In genomic region chr3:38501739-38502138, GRCm38 (mm10) we compare ENCODE assay signal across 23 mouse cellular contexts. TPM values are rescaled to one million over a fixed set of nuclear protein-coding genes. Genes with fewer than 3 reads are reported as not detected.
DNase-seq lines count a peak whose midpoint lies in the region; ATAC-seq and TF ChIP-seq lines count a peak whose summit lies in the region.
"Had no signal": no experiment of that assay in that cellular context is flagged by ENCODE, and none has a peak within 500 bp of the region (broad histone marks: within the 10 kb centered on the region; RNA-seq: fewer than 3 reads in every experiment).

No protein-coding gene starts in this region.

- no peak overlapping the region for H3K4me2 ChIP-seq in forebrain, embryonic 15.5 days (replicated peaks)
- H3K4me2 ChIP-seq in forebrain, embryonic 12.5 days, result no peak overlapping the region
- H3K4me2 ChIP-seq in hindbrain, postnatal 0 days (ENCODE audit: low read depth, low read length), result no peak overlapping the region
- H3K4me2 ChIP-seq in neural tube, embryonic 12.5 days (replicated peaks), result no peak overlapping the region
- H3K4me2 ChIP-seq: embryonic facial prominence, embryonic 12.5 days; heart, embryonic 11.5 days had no signal

- no peak for TF ChIP-seq POLR2A in heart, adult 2 months (IDR thresholded peaks at IDR 0.05; ENCODE audit: insufficient read depth, low read depth, low read length)

- DNase-seq in heart, adult 11 months, result peak; percentile 40
- no peak for DNase-seq in heart, adult 2 months
- DNase-seq in hindbrain, postnatal 0 days (ENCODE audit: low spot score), result no peak
- DNase-seq in hindbrain, embryonic 10.5 days (ENCODE audit: low spot score), result no peak
- no peak for DNase-seq in neural tube, embryonic 10.5 days (ENCODE audit: extremely low spot score, low spot score)
- DNase-seq: adrenal gland, postnatal 10 days; adrenal gland, postnatal 36 days; B cell, adult 2 months; cerebellum, adult 18-20 months; cerebellum, adult 9-10 months; cerebellum, postnatal 14 days; gastrocnemius, postnatal 25 days; kidney, adult 2 months had no signal

- 92% methylated on average over 2 of the region's 2 CpGs for WGBS in forebrain, embryonic 15.5 days
- WGBS in forebrain, embryonic 12.5 days, result 95% methylated on average over 2 of the region's 2 CpGs
- WGBS in heart, adult 2 months, result 97% methylated on average over 2 of the region's 2 CpGs
- WGBS in hindbrain, postnatal 0 days, result 96% methylated on average over 2 of the region's 2 CpGs
- WGBS in hindbrain, embryonic 10.5 days, result 98% methylated on average over 2 of the region's 2 CpGs
- WGBS in neural tube, embryonic 12.5 days, result 97% methylated on average over 2 of the region's 2 CpGs

- 0 out of 2 replicates have a peak, but pooled peaks have one; percentile 41 for ATAC-seq in forebrain, embryonic 15.5 days (replicated peaks)
- no peak for ATAC-seq in forebrain, embryonic 12.5 days (ENCODE audit: low FRiP score)
- 0 out of 2 replicates have a peak, but pooled peaks have one; percentile 10 for ATAC-seq in hindbrain, postnatal 0 days
- ATAC-seq in neural tube, embryonic 12.5 days (ENCODE audit: low FRiP score, low read depth), result 0 out of 2 replicates have a peak, but pooled peaks have one; percentile 33
- ATAC-seq: intestine, postnatal 0 days; Patski had no signal

- no peak overlapping the region for H3K4me3 ChIP-seq in forebrain, embryonic 15.5 days
- H3K4me3 ChIP-seq in forebrain, embryonic 12.5 days (replicated peaks), result no peak overlapping the region
- no peak overlapping the region for H3K4me3 ChIP-seq in heart, adult 2 months
- H3K4me3 ChIP-seq in hindbrain, postnatal 0 days (ENCODE audit: low read length), result no peak overlapping the region
- H3K4me3 ChIP-seq in hindbrain, embryonic 10.5 days, result no peak overlapping the region
- no peak overlapping the region for H3K4me3 ChIP-seq in neural tube, embryonic 12.5 days
- H3K4me3 ChIP-seq: embryonic facial prominence, embryonic 12.5 days; erythroblast, embryonic 14.5 days had no signal

- H3K79me2 ChIP-seq in heart, adult 2 months (replicated peaks; ENCODE audit: control insufficient read depth, insufficient read depth, low read length), result no peaks in the 10 kb centered on the region

- H3K27me3 ChIP-seq in forebrain, embryonic 15.5 days, result no peaks in the 10 kb centered on the region
- no peaks in the 10 kb centered on the region for H3K27me3 ChIP-seq in forebrain, embryonic 12.5 days
- no peaks in the 10 kb centered on the region for H3K27me3 ChIP-seq in heart, adult 2 months (ENCODE audit: control insufficient read depth, insufficient read depth, low read length)
- no peaks in the 10 kb centered on the region for H3K27me3 ChIP-seq in hindbrain, postnatal 0 days (ENCODE audit: insufficient read depth, low read length)
- no peaks in the 10 kb centered on the region for H3K27me3 ChIP-seq in hindbrain, embryonic 10.5 days (ENCODE audit: insufficient read depth, poor library complexity, severe bottlenecking)
- no peaks in the 10 kb centered on the region for H3K27me3 ChIP-seq in neural tube, embryonic 12.5 days (replicated peaks)
- H3K27me3 ChIP-seq: CH12.LX; embryonic facial prominence, embryonic 12.5 days had no signal

- TF ChIP-seq CTCF in heart, adult 2 months (IDR thresholded peaks at IDR 0.05), result no peak
- TF ChIP-seq CTCF in hindbrain, postnatal 0 days (IDR thresholded peaks at IDR 0.05; ENCODE audit: low read depth), result no peak

- H3K9ac ChIP-seq in forebrain, embryonic 15.5 days (replicated peaks), result no peak overlapping the region
- H3K9ac ChIP-seq in forebrain, embryonic 12.5 days, result no peak overlapping the region
- no peak overlapping the region for H3K9ac ChIP-seq in heart, adult 2 months (ENCODE audit: low read depth, low read length)
- H3K9ac ChIP-seq in hindbrain, postnatal 0 days (replicated peaks; ENCODE audit: low read length), result no peak overlapping the region
- H3K9ac ChIP-seq in neural tube, embryonic 12.5 days, result no peak overlapping the region
- H3K9ac ChIP-seq: embryonic facial prominence, embryonic 12.5 days had no signal

- H3K27ac ChIP-seq in forebrain, embryonic 15.5 days (replicated peaks), result no peak overlapping the region
- no peak overlapping the region for H3K27ac ChIP-seq in forebrain, embryonic 12.5 days
- H3K27ac ChIP-seq in heart, adult 2 months, result no peak overlapping the region
- H3K27ac ChIP-seq in hindbrain, postnatal 0 days, result no peak overlapping the region
- H3K27ac ChIP-seq in hindbrain, embryonic 10.5 days, result no peak overlapping the region
- H3K27ac ChIP-seq in neural tube, embryonic 12.5 days, result no peak overlapping the region
- H3K27ac ChIP-seq: embryonic facial prominence, embryonic 12.5 days had no signal

- no peaks in the 10 kb centered on the region for H3K36me3 ChIP-seq in forebrain, embryonic 15.5 days
- H3K36me3 ChIP-seq in forebrain, embryonic 12.5 days (replicated peaks), result no peaks in the 10 kb centered on the region
- H3K36me3 ChIP-seq in heart, adult 2 months (ENCODE audit: control insufficient read depth, insufficient read depth, low read length), result no peaks in the 10 kb centered on the region
- H3K36me3 ChIP-seq in hindbrain, postnatal 0 days (ENCODE audit: insufficient read depth, low read length), result no peaks in the 10 kb centered on the region
- H3K36me3 ChIP-seq in hindbrain, embryonic 10.5 days, result no peaks in the 10 kb centered on the region
- H3K36me3 ChIP-seq in neural tube, embryonic 12.5 days, result no peaks in the 10 kb centered on the region
- H3K36me3 ChIP-seq: embryonic facial prominence, embryonic 12.5 days; G1E had no signal

- H3K9me3 ChIP-seq in forebrain, embryonic 15.5 days, result no peaks in the 10 kb centered on the region
- no peaks in the 10 kb centered on the region for H3K9me3 ChIP-seq in forebrain, embryonic 12.5 days
- H3K9me3 ChIP-seq in hindbrain, postnatal 0 days (ENCODE audit: low read length), result no peaks in the 10 kb centered on the region
- no peaks in the 10 kb centered on the region for H3K9me3 ChIP-seq in hindbrain, embryonic 10.5 days
- no peaks in the 10 kb centered on the region for H3K9me3 ChIP-seq in neural tube, embryonic 12.5 days
- H3K9me3 ChIP-seq: embryonic facial prominence, embryonic 12.5 days; G1E had no signal

- intact Hi-C loops in heart, adult 2 months (cut with DNase I), result no loop called here

- no peak for TF ChIP-seq EP300 in heart, adult 2 months (IDR thresholded peaks at IDR 0.05; ENCODE audit: insufficient read depth, low read depth, low read length)

- peaks cover 4% of the 10 kb centered on the region; the same call in 1 of the 2 replicates for H3K4me1 ChIP-seq in forebrain, embryonic 15.5 days
- H3K4me1 ChIP-seq in forebrain, embryonic 12.5 days, result peaks cover 11% of the 10 kb centered on the region; the same call in 1 of the 2 replicates
- no peaks in the 10 kb centered on the region; the same call in 1 of the 2 replicates for H3K4me1 ChIP-seq in heart, adult 2 months (ENCODE audit: control insufficient read depth, insufficient read depth, low read length)
- H3K4me1 ChIP-seq in hindbrain, postnatal 0 days (ENCODE audit: insufficient read depth, low read length), result no peaks in the 10 kb centered on the region
- peaks cover 3% of the 10 kb centered on the region; the same call in 1 of the 2 replicates for H3K4me1 ChIP-seq in hindbrain, embryonic 10.5 days (replicated peaks)
- 0 out of 2 replicates have a peak, but pooled peaks cover 4% of the 10 kb centered on the region for H3K4me1 ChIP-seq in neural tube, embryonic 12.5 days
- H3K4me1 ChIP-seq: embryonic facial prominence, embryonic 12.5 days had no signal

RNA-seq across cellular contexts. Expression of gene Ankrd50, which starts 17.1 kb away (rescaled TPM):
- polyA plus RNA-seq in forebrain, embryonic 15.5 days (2015; fragmentation: Nextera tagmentation; extraction: Ambion mirVana), result 22.5 and 23.2 TPM in 2 replicates
- 36.2 and 37.3 TPM in 2 replicates for polyA plus RNA-seq in forebrain, embryonic 12.5 days (2016; fragmentation: Nextera tagmentation; extraction: Ambion mirVana)
- total RNA-seq in heart, adult 2 months (2021), result 10 to 100 TPM; 34.0 to 36.8 TPM
- 26.0 and 38.5 TPM in 2 replicates for polyA plus RNA-seq in heart, adult 2 months (2012; rRNA removed)
- 65.3 and 70.6 TPM in 2 replicates for total RNA-seq in hindbrain, postnatal 0 days (2014; rRNA removed)
- polyA plus RNA-seq in hindbrain, postnatal 0 days (2015; fragmentation: Nextera tagmentation; extraction: Ambion mirVana), result 13.6 and 15.0 TPM in 2 replicates
- 26.4 and 29.2 TPM in 2 replicates for polyA plus RNA-seq in hindbrain, embryonic 10.5 days (2016; fragmentation: Nextera tagmentation; extraction: Ambion mirVana)
- 36.1 and 42.0 TPM in 2 replicates for polyA plus RNA-seq in neural tube, embryonic 12.5 days (2016; fragmentation: Nextera tagmentation; extraction: Ambion mirVana)
